Mouse (Mus musculus) forebrain, embryonic 11.5 days (tissue): ENCODE results near the gene Map2k6. TPM values are rescaled to one million over a fixed set of nuclear protein-coding genes. Genes with fewer than 3 reads are reported as not detected.

Experiments
- ATAC-seq: fragments of 200-750 bp; cut with Nextera tagmentation; replicated peaks from 2 replicates; pipeline ENCODE4 v1.8.0; 2017; ENCODE audit warnings: moderate TSS enrichment; ENCODE audit not compliant: low FRiP score
- DNase-seq: peaks from one replicate; pipeline ENCODE4 v3.0.0-alpha.2; 2017; ENCODE audit warnings: low spot score
- H3K27ac ChIP-seq: fragments of 300-500 bp; sonication (generic); 2 replicates; pipeline ENCODE4 v1.5.1; 2014; ENCODE audit warnings: low read depth, low read length
- H3K27me3 ChIP-seq: fragments of 300-500 bp; sonication (generic); 2 replicates; pipeline ENCODE4 v1.6.1; 2014; ENCODE audit warnings: mild to moderate bottlenecking, low read length, mixed read lengths; ENCODE audit not compliant: control insufficient read depth, insufficient read depth
- H3K36me3 ChIP-seq: fragments of 300-500 bp; sonication (generic); 2 replicates; pipeline ENCODE4 v1.6.1; 2014; ENCODE audit warnings: mild to moderate bottlenecking, low read length, moderate library complexity, mixed read lengths; ENCODE audit not compliant: control insufficient read depth, insufficient read depth
- H3K4me1 ChIP-seq: fragments of 300-500 bp; sonication (generic); replicated peaks from 2 replicates; pipeline ENCODE4 v1.6.1; 2014; ENCODE audit warnings: low read length, mixed read lengths; ENCODE audit not compliant: control insufficient read depth, insufficient read depth
- H3K4me2 ChIP-seq: fragments of 300-500 bp; sonication (generic); 2 replicates; pipeline ENCODE4 v1.6.1; 2014; ENCODE audit warnings: low read depth, mild to moderate bottlenecking, low read length, moderate library complexity, mixed read lengths; ENCODE audit not compliant: severe bottlenecking
- H3K4me3 ChIP-seq: fragments of 300-500 bp; sonication (generic); 2 replicates; pipeline ENCODE4 v1.5.1; 2014; ENCODE audit warnings: low read depth, low read length
- H3K9ac ChIP-seq: fragments of 300-500 bp; sonication (generic); 2 replicates; pipeline ENCODE4 v1.6.1; 2014; ENCODE audit warnings: low read length
- H3K9me3 ChIP-seq: fragments of 300-500 bp; sonication (generic); 2 replicates; pipeline ENCODE4 v1.6.1; 2016; ENCODE audit warnings: low read length, mixed read lengths; ENCODE audit not compliant: control insufficient read depth
- WGBS: fragments of 180-500 bp; shearing (Covaris S2); extraction: QIAGEN DNeasy Blood & Tissue Kit; methylation state at CpG from one replicate; pipeline ENCODE4 v1.1.7; 2014; 5-methylcytosine and 5-hydroxymethylcytosine counted together
- polyA plus RNA-seq: library from polyadenylated mRNA; unstranded; fragments of >200 nt; fragmentation: Nextera tagmentation; extraction: Ambion mirVana; gene quantifications from 2 replicates; pipeline ENCODE4 v1.2.1, GENCODE M21; 2014

The Map2k6 gene
- polyA plus RNA-seq, 1 experiment from 2014 or later: 42.2 TPM

GRCm38 (mm10) chr11:110435839-110436556 is 37.1 kb downstream of the Map2k6 start:
- Histone ChIP-seq H3K36me3 (no peaks in the 10 kb centered on the region), H3K4me2 (no peak overlapping the region), H3K9ac (no peak overlapping the region), H3K4me1 (peaks cover 3% of the 10 kb centered on the region; the same call in 1 of the 2 replicates), H3K9me3 (no peaks in the 10 kb centered on the region), H3K27me3 (no peaks in the 10 kb centered on the region), H3K27ac (no peak overlapping the region), H3K4me3 (no peak overlapping the region)
- WGBS: 59% methylated on average over 8 of the region's 8 CpGs
- ATAC-seq (peak; percentile 61), DNase-seq (no peak)

- ATAC-seq: 0 out of 2 replicates have a peak, but pooled peaks have one; percentile 19
- Histone ChIP-seq H3K27me3 (no peaks in the 10 kb centered on the region), H3K4me3 (no peak overlapping the region), H3K4me2 (no peak overlapping the region), H3K4me1 (peaks cover 3% of the 10 kb centered on the region; the same call in 1 of the 2 replicates), H3K27ac (no peak overlapping the region), H3K9ac (peak overlapping the region; percentile 14; the same call in 1 of the 2 replicates), H3K9me3 (no peaks in the 10 kb centered on the region), H3K36me3 (no peaks in the 10 kb centered on the region)
- WGBS: 20% methylated on average over 12 of the region's 12 CpGs
- DNase-seq: no peak
Observed at GRCm38 (mm10) chr11:110436998-110437397, 38.1 kb downstream of the Map2k6 start.

GRCm38 (mm10) chr11:110438135-110438534 is 39.2 kb downstream of the Map2k6 start:
- no peaks in the 10 kb centered on the region for H3K27me3 ChIP-seq
- DNase-seq (no peak), ATAC-seq (no peak)
- H3K9ac ChIP-seq: no peak overlapping the region
- H3K4me1 ChIP-seq: peaks cover 3% of the 10 kb centered on the region; the same call in 1 of the 2 replicates
- no peaks in the 10 kb centered on the region for H3K9me3 ChIP-seq
- H3K27ac ChIP-seq: no peak overlapping the region
- H3K36me3 ChIP-seq: no peaks in the 10 kb centered on the region
- H3K4me2 ChIP-seq: no peak overlapping the region
- WGBS: 90% methylated on average over 3 of the region's 3 CpGs
- H3K4me3 ChIP-seq: no peak overlapping the region

GRCm38 (mm10) chr11:110438700-110439296 is 39.9 kb downstream of the Map2k6 start:
- Histone ChIP-seq H3K4me3 (no peak overlapping the region), H3K9me3 (no peaks in the 10 kb centered on the region), H3K27ac (no peak overlapping the region), H3K9ac (no peak overlapping the region), H3K27me3 (no peaks in the 10 kb centered on the region), H3K4me2 (no peak overlapping the region), H3K4me1 (peaks cover 3% of the 10 kb centered on the region; the same call in 1 of the 2 replicates), H3K36me3 (no peaks in the 10 kb centered on the region)
- 80% methylated on average over 4 of the region's 4 CpGs for WGBS
- ATAC-seq (no peak), DNase-seq (no peak)

GRCm38 (mm10) chr11:110439354-110439753 is 40.4 kb downstream of the Map2k6 start:
- H3K4me2 ChIP-seq: no peak overlapping the region
- no peaks in the 10 kb centered on the region for H3K27me3 ChIP-seq
- H3K4me1 ChIP-seq: peaks cover 3% of the 10 kb centered on the region; the same call in 1 of the 2 replicates
- DNase-seq (no peak), ATAC-seq (no peak)
- WGBS: 72% methylated on average over 7 of the region's 7 CpGs
- H3K4me3 ChIP-seq: no peak overlapping the region
- no peaks in the 10 kb centered on the region for H3K36me3 ChIP-seq
- no peaks in the 10 kb centered on the region for H3K9me3 ChIP-seq
- no peak overlapping the region for H3K27ac ChIP-seq
- no peak overlapping the region for H3K9ac ChIP-seq

GRCm38 (mm10) chr11:110444576-110444975 is 45.7 kb downstream of the Map2k6 start:
- Histone ChIP-seq H3K9me3 (no peaks in the 10 kb centered on the region), H3K4me1 (peaks cover 15% of the 10 kb centered on the region), H3K4me3 (no peak overlapping the region), H3K4me2 (no peak overlapping the region), H3K27me3 (peaks cover 2% of the 10 kb centered on the region; the same call in 1 of the 2 replicates), H3K36me3 (no peaks in the 10 kb centered on the region), H3K27ac (no peak overlapping the region), H3K9ac (no peak overlapping the region)
- no peak for ATAC-seq
- WGBS: 93% methylated on average over 6 of the region's 6 CpGs
- DNase-seq: no peak

- peak overlapping the region; percentile 11; the same call in 1 of the 2 replicates for H3K4me3 ChIP-seq
- no peak for DNase-seq
- peak overlapping the region; percentile 40 for H3K4me2 ChIP-seq
- no peak overlapping the region; the same call in 1 of the 2 replicates for H3K9ac ChIP-seq
- no peaks in the 10 kb centered on the region for H3K36me3 ChIP-seq
- 3% methylated on average over 7 of the region's 7 CpGs for WGBS
- H3K4me1 ChIP-seq: peaks cover 15% of the 10 kb centered on the region
- H3K27ac ChIP-seq: no peak overlapping the region
- peak; percentile 59; the same call in 1 of the 2 replicates for ATAC-seq
- H3K9me3 ChIP-seq: no peaks in the 10 kb centered on the region
- peaks cover 2% of the 10 kb centered on the region; the same call in 1 of the 2 replicates for H3K27me3 ChIP-seq
Observed at GRCm38 (mm10) chr11:110448131-110448725, 49.3 kb downstream of the Map2k6 start.

GRCm38 (mm10) chr11:110448726-110449161 is 49.8 kb downstream of the Map2k6 start:
- 0 out of 2 replicates have a peak, but pooled peaks have one; percentile 22 for ATAC-seq
- Histone ChIP-seq H3K4me1 (peaks cover 15% of the 10 kb centered on the region), H3K36me3 (no peaks in the 10 kb centered on the region), H3K9me3 (no peaks in the 10 kb centered on the region), H3K4me2 (peak overlapping the region; percentile 40), H3K27me3 (peaks cover 2% of the 10 kb centered on the region; the same call in 1 of the 2 replicates), H3K9ac (peak overlapping the region; percentile 29), H3K4me3 (peak overlapping the region; percentile 11; the same call in 1 of the 2 replicates), H3K27ac (no peak overlapping the region)
- 1% methylated on average over 12 of the region's 12 CpGs for WGBS
- DNase-seq: no peak
